Mouse (Mus musculus): ENCODE data around the gene Tmeff1.

Tmeff1 gene

GRCm38 (mm10) chr4:48564962-48565361 is 20.0 kb upstream of the Tmeff1 start:
- in situ Hi-C loops (cut with MboI, MseI) = no loop called here

- in situ Hi-C loops (cut with MboI, MseI) = loop anchor here (5.0 kb wide), 2 partner anchors 91 to 579 kb away; no protein-coding TSS in a partner anchor
These were observed 8.6 kb upstream of the Tmeff1 start for GRCm38 (mm10) chr4:48576361-48576760.

- in situ Hi-C loops (cut with MboI, MseI) = loop anchor here (5.0 kb wide), 2 partner anchors 89 to 581 kb away; no protein-coding TSS in a partner anchor
These were observed 7.1 kb upstream of the Tmeff1 start for GRCm38 (mm10) chr4:48577831-48578230.

GRCm38 (mm10) chr4:48578399-48578798 is 6.6 kb upstream of the Tmeff1 start:
- in situ Hi-C loops (cut with MboI, MseI) = loop anchor here (5.0 kb wide), 2 partner anchors 89 to 581 kb away; no protein-coding TSS in a partner anchor

GRCm38 (mm10) chr4:48579475-48580110 is 5.4 kb upstream of the Tmeff1 start:
- in situ Hi-C loops (cut with MboI, MseI) = loop anchor here (5.0 kb wide), 2 partner anchors 88 to 582 kb away; no protein-coding TSS in a partner anchor

GRCm38 (mm10) chr4:48581201-48581600 is 3.8 kb upstream of the Tmeff1 start:
- in situ Hi-C loops (cut with MboI, MseI) = no loop called here

GRCm38 (mm10) chr4:48581993-48582392 is 3.0 kb upstream of the Tmeff1 start:
- in situ Hi-C loops (cut with MboI, MseI) = no loop called here

GRCm38 (mm10) chr4:48582941-48583340 is 2.0 kb upstream of the Tmeff1 start:
- in situ Hi-C loops (cut with MboI, MseI) = no loop called here

- in situ Hi-C loops (cut with MboI, MseI) = no loop called here
These were observed 496 bp downstream of the Tmeff1 start for GRCm38 (mm10) chr4:48585241-48586098.

- in situ Hi-C loops (cut with MboI, MseI) = no loop called here
These were observed 1.3 kb downstream of the Tmeff1 start for GRCm38 (mm10) chr4:48586099-48586821.

- in situ Hi-C loops (cut with MboI, MseI) = no loop called here
These were observed 2.6 kb downstream of the Tmeff1 start for GRCm38 (mm10) chr4:48587526-48587925.

- in situ Hi-C loops (cut with MboI, MseI) = no loop called here
These were observed 3.6 kb downstream of the Tmeff1 start for GRCm38 (mm10) chr4:48588576-48588975.

GRCm38 (mm10) chr4:48590862-48591261 is 5.9 kb downstream of the Tmeff1 start:
- in situ Hi-C loops (cut with MboI, MseI) = no loop called here

GRCm38 (mm10) chr4:48591390-48591789 is 6.4 kb downstream of the Tmeff1 start:
- in situ Hi-C loops (cut with MboI, MseI) = no loop called here

GRCm38 (mm10) chr4:48592328-48592727 is 7.4 kb downstream of the Tmeff1 start:
- in situ Hi-C loops (cut with MboI, MseI) = no loop called here

GRCm38 (mm10) chr4:48592844-48593243 is 7.9 kb downstream of the Tmeff1 start:
- in situ Hi-C loops (cut with MboI, MseI) = no loop called here

- in situ Hi-C loops (cut with MboI, MseI) = no loop called here
These were observed 11.1 kb downstream of the Tmeff1 start for GRCm38 (mm10) chr4:48596111-48596510.

- in situ Hi-C loops (cut with MboI, MseI) = no loop called here
These were observed 20.7 kb downstream of the Tmeff1 start for GRCm38 (mm10) chr4:48605650-48606049.

- in situ Hi-C loops (cut with MboI, MseI) = no loop called here
These were observed 24.5 kb downstream of the Tmeff1 start for GRCm38 (mm10) chr4:48609485-48609884.

GRCm38 (mm10) chr4:48610251-48610650 is 25.3 kb downstream of the Tmeff1 start:
- in situ Hi-C loops (cut with MboI, MseI) = no loop called here

- in situ Hi-C loops (cut with MboI, MseI) = no loop called here
These were observed 30.5 kb downstream of the Tmeff1 start for GRCm38 (mm10) chr4:48615483-48615882.

- in situ Hi-C loops (cut with MboI, MseI) = no loop called here
These were observed 32.2 kb downstream of the Tmeff1 start for GRCm38 (mm10) chr4:48617201-48617600.
